Mouse (Mus musculus): Measurements from ENCODE around the gene Grsf1. TPM values are rescaled to one million over a fixed set of nuclear protein-coding genes. Genes with fewer than 3 reads are reported as not detected.

Grsf1 gene
- polyA plus RNA-seq, 1 experiment: 30.2 TPM

GRCm38 (mm10) chr5:88629125-88629524 is 46.8 kb downstream of the Grsf1 start:
- Histone ChIP-seq H3K36me3 (ENCODE audit: control insufficient read depth, insufficient read depth) (peaks cover 11% of the 10 kb centered on the region), H3K79me2 (ENCODE audit: control insufficient read depth, insufficient read depth) (no peaks in the 10 kb centered on the region), H3K4me3 (ENCODE audit: insufficient read depth, poor library complexity, severe bottlenecking) (no peak overlapping the region), H3K79me3 (ENCODE audit: low read depth) (no peaks in the 10 kb centered on the region), H3ac (ENCODE audit: control insufficient read depth, insufficient read length, low read depth) (no peak overlapping the region), H3K27me3 (ENCODE audit: control insufficient read depth, insufficient read depth, insufficient read length) (no peaks in the 10 kb centered on the region)
- TF ChIP-seq CEBPB (IDR thresholded peaks at IDR 0.05; ENCODE audit: low read depth): no peak
- no peak for TF ChIP-seq MYOG (IDR thresholded peaks at IDR 0.05; ENCODE audit: control insufficient read depth, extremely low read depth, insufficient read length)
- no peak for TF ChIP-seq USF1 (IDR thresholded peaks at IDR 0.05; ENCODE audit: low read depth)

DNA sequence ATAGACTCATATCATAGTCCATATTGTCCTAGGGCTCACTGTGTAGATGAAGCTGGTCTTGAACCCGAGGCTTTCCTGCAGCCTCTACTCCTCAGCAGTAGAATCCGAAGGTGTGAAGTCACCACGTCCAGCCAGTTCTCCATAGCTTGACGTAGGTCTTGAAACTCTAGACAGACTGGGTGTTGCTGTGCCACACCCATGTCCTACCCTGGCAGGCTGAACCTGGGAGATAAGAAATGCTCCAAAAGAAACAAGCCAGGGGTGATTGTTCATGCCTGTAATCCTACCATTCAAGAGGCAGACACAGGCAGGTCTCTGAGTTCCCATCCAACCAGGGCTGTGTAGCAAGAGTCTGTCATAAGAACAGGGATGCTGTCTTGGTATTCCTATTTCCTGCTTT is 48.4 kb downstream of the Grsf1 start:
- Histone ChIP-seq H3K4me3 (ENCODE audit: insufficient read depth, poor library complexity, severe bottlenecking) (no peak overlapping the region), H3K79me2 (ENCODE audit: control insufficient read depth, insufficient read depth) (no peaks in the 10 kb centered on the region), H3K79me3 (ENCODE audit: low read depth) (no peaks in the 10 kb centered on the region), H3ac (ENCODE audit: control insufficient read depth, insufficient read length, low read depth) (no peak overlapping the region), H3K36me3 (ENCODE audit: control insufficient read depth, insufficient read depth) (peaks cover 11% of the 10 kb centered on the region), H3K27me3 (ENCODE audit: control insufficient read depth, insufficient read depth, insufficient read length) (no peaks in the 10 kb centered on the region)
- TF ChIP-seq MYOG (IDR thresholded peaks at IDR 0.05; ENCODE audit: control insufficient read depth, extremely low read depth, insufficient read length) (no peak), CEBPB (IDR thresholded peaks at IDR 0.05; ENCODE audit: low read depth) (no peak), CTCF (IDR thresholded peaks at IDR 0.05; ENCODE audit: control insufficient read depth, insufficient read depth, insufficient read length) (no peak), MAX (IDR thresholded peaks at IDR 0.05) (no peak), USF1 (IDR thresholded peaks at IDR 0.05; ENCODE audit: low read depth) (no peak), FOSL1 (IDR thresholded peaks at IDR 0.05; ENCODE audit: insufficient read depth, low read length, poor library complexity, severe bottlenecking) (no peak), MYOD1 (IDR thresholded peaks at IDR 0.05; ENCODE audit: control insufficient read depth, insufficient read length, low read depth) (no peak)

GRCm38 (mm10) chr5:88616988-88617387 is 59.0 kb downstream of the Grsf1 start:
- H3ac ChIP-seq (ENCODE audit: control insufficient read depth, insufficient read length, low read depth): no peak overlapping the region
- no peaks in the 10 kb centered on the region for H3K79me3 ChIP-seq (ENCODE audit: low read depth)
- no peak overlapping the region for H3K4me3 ChIP-seq (ENCODE audit: insufficient read depth, poor library complexity, severe bottlenecking)
- no peaks in the 10 kb centered on the region for H3K79me2 ChIP-seq (ENCODE audit: control insufficient read depth, insufficient read depth)
- TF ChIP-seq USF1 (IDR thresholded peaks at IDR 0.05; ENCODE audit: low read depth): no peak
- no peak for TF ChIP-seq CEBPB (IDR thresholded peaks at IDR 0.05; ENCODE audit: low read depth)
- TF ChIP-seq MYOD1 (IDR thresholded peaks at IDR 0.05; ENCODE audit: control insufficient read depth, insufficient read length, low read depth): no peak
- no peak for TF ChIP-seq MAX (IDR thresholded peaks at IDR 0.05)
- no peak for TF ChIP-seq CTCF (IDR thresholded peaks at IDR 0.05; ENCODE audit: control insufficient read depth, insufficient read depth, insufficient read length)
- TF ChIP-seq FOSL1 (IDR thresholded peaks at IDR 0.05; ENCODE audit: insufficient read depth, low read length, poor library complexity, severe bottlenecking): no peak
- no peak for TF ChIP-seq MYOG (IDR thresholded peaks at IDR 0.05; ENCODE audit: control insufficient read depth, extremely low read depth, insufficient read length)
- no peaks in the 10 kb centered on the region for H3K27me3 ChIP-seq (ENCODE audit: control insufficient read depth, insufficient read depth, insufficient read length)
- peaks cover 19% of the 10 kb centered on the region for H3K36me3 ChIP-seq (ENCODE audit: control insufficient read depth, insufficient read depth)

- H3K4me3 ChIP-seq (ENCODE audit: insufficient read depth, poor library complexity, severe bottlenecking): no peak overlapping the region
- no peaks in the 10 kb centered on the region for H3K27me3 ChIP-seq (ENCODE audit: control insufficient read depth, insufficient read depth, insufficient read length)
- TF ChIP-seq CTCF (IDR thresholded peaks at IDR 0.05; ENCODE audit: control insufficient read depth, insufficient read depth, insufficient read length) (no peak), MAX (IDR thresholded peaks at IDR 0.05) (no peak), USF1 (IDR thresholded peaks at IDR 0.05; ENCODE audit: low read depth) (no peak), CEBPB (IDR thresholded peaks at IDR 0.05; ENCODE audit: low read depth) (no peak), MYOG (IDR thresholded peaks at IDR 0.05; ENCODE audit: control insufficient read depth, extremely low read depth, insufficient read length) (no peak), FOSL1 (IDR thresholded peaks at IDR 0.05; ENCODE audit: insufficient read depth, low read length, poor library complexity, severe bottlenecking) (no peak), MYOD1 (IDR thresholded peaks at IDR 0.05; ENCODE audit: control insufficient read depth, insufficient read length, low read depth) (no peak)
- H3ac ChIP-seq (ENCODE audit: control insufficient read depth, insufficient read length, low read depth): no peak overlapping the region
- no peaks in the 10 kb centered on the region for H3K79me2 ChIP-seq (ENCODE audit: control insufficient read depth, insufficient read depth)
- H3K79me3 ChIP-seq (ENCODE audit: low read depth): no peaks in the 10 kb centered on the region
- H3K36me3 ChIP-seq (ENCODE audit: control insufficient read depth, insufficient read depth): peaks cover 7% of the 10 kb centered on the region
Measured at GRCm38 (mm10) chr5:88614129-88614528, 61.8 kb downstream of the Grsf1 start.

Other genes with a start within 250 kb of the Grsf1 start
- not detected for gene Ambn, start 220.2 kb downstream of the Grsf1 start, polyA plus RNA-seq (2012; fragmentation: generic; extraction: Trizol)
- gene Enam, start 188.2 kb downstream of the Grsf1 start, polyA plus RNA-seq (2012; fragmentation: generic; extraction: Trizol): not detected
- not detected for gene Jchain, start 148.3 kb downstream of the Grsf1 start, polyA plus RNA-seq (2012; fragmentation: generic; extraction: Trizol)
- 43.7 TPM for gene Utp3, start 121.7 kb downstream of the Grsf1 start, polyA plus RNA-seq (2012; fragmentation: generic; extraction: Trizol)
- 3.5 TPM for gene Rufy3, start 111.1 kb downstream of the Grsf1 start, polyA plus RNA-seq (2012; fragmentation: generic; extraction: Trizol)
- gene Mob1b, start 44.7 kb upstream of the Grsf1 start, polyA plus RNA-seq (2012; fragmentation: generic; extraction: Trizol): 5.5 TPM
- 14.1 TPM for gene Dck, start 88.8 kb upstream of the Grsf1 start, polyA plus RNA-seq (2012; fragmentation: generic; extraction: Trizol)
- gene Slc4a4, start 210.6 kb upstream of the Grsf1 start, polyA plus RNA-seq (2012; fragmentation: generic; extraction: Trizol): 0.06 TPM

All from C2C12 (cell line).